Comparison of ENCODE assay signal across 22 mouse cellular contexts in genomic region chr2:169935642-169936041, GRCm38 (mm10).
A peak's percentile ranks its signal among the peaks of the same experiment; 100 is the strongest.
DNase-seq lines count a peak whose midpoint lies in the region; ATAC-seq and TF ChIP-seq lines count a peak whose summit lies in the region.
"Had no signal": no experiment of that assay in that cellular context is flagged by ENCODE, and none has a peak within 500 bp of the region (broad histone marks: within the 10 kb centered on the region; RNA-seq: fewer than 3 reads in every experiment).

No protein-coding gene starts in this region.

- H3K9me3 ChIP-seq in lung, embryonic 14.5 days (ENCODE audit: low read depth, low read length), result no peaks in the 10 kb centered on the region
- H3K9me3 ChIP-seq: embryonic facial prominence, embryonic 15.5 days; forebrain, embryonic 15.5 days; heart, embryonic 12.5 days; hindbrain, embryonic 15.5 days had no signal

- H3K4me2 ChIP-seq in lung, embryonic 14.5 days, result no peak overlapping the region
- H3K4me2 ChIP-seq: embryonic facial prominence, embryonic 15.5 days; forebrain, embryonic 15.5 days; heart, embryonic 12.5 days; hindbrain, embryonic 15.5 days had no signal

- intact Hi-C loops in left cerebral cortex, postnatal 25 days (cut with DNase I), result no loop called here

- no peak for ATAC-seq in lung, embryonic 14.5 days (ENCODE audit: insufficient read depth)
- ATAC-seq: activated CD4-positive, CD25-positive, alpha-beta regulatory T cell, adult 4 months; CD4-positive, CD25-positive, alpha-beta regulatory T cell, adult 4 months; forebrain, embryonic 15.5 days; intestine, embryonic 16.5 days had no signal

- TF ChIP-seq CTCF in lung, embryonic 14.5 days (IDR thresholded peaks at IDR 0.05; ENCODE audit: low read depth), result no peak
- TF ChIP-seq CTCF in lung, adult 2 months (IDR thresholded peaks at IDR 0.05; ENCODE audit: insufficient read depth, low read length), result no peak

- DNase-seq in lung, embryonic 14.5 days, result peak; percentile 36
- no peak for DNase-seq in lung, adult 2 months
- peak; percentile 19 for DNase-seq in R1 (ENCODE audit: low read depth, low spot score)
- peak; percentile 38 for DNase-seq in forelimb bud, embryonic 11.5 days (ENCODE audit: low read depth, low spot score)
- DNase-seq in left cerebral cortex, postnatal 25 days (ENCODE audit: low spot score in 2 of 2), result no peak
- DNase-seq in layer of hippocampus, adult 11-12 months (ENCODE audit: low spot score), result no peak
- DNase-seq: adrenal gland, postnatal 25 days; B cell, adult 2 months; cerebellum, adult 2 months; cerebellum, postnatal 10 days; embryo, embryonic 11 days; gastrocnemius, postnatal 10 days; heart, adult 2 months; heart, postnatal 36 days had no signal

- H3K9ac ChIP-seq in lung, embryonic 14.5 days, result no peak overlapping the region
- H3K9ac ChIP-seq: embryonic facial prominence, embryonic 15.5 days; forebrain, embryonic 15.5 days; heart, embryonic 12.5 days; hindbrain, embryonic 15.5 days had no signal

- H3K36me3 ChIP-seq in lung, embryonic 14.5 days (ENCODE audit: insufficient read depth), result no peaks in the 10 kb centered on the region
- H3K36me3 ChIP-seq: embryonic facial prominence, embryonic 15.5 days; forebrain, embryonic 15.5 days; G1E; heart, embryonic 12.5 days; hindbrain, embryonic 15.5 days had no signal

- no peak overlapping the region for H3K4me3 ChIP-seq in lung, embryonic 14.5 days (ENCODE audit: low read depth, low read length)
- no peak overlapping the region for H3K4me3 ChIP-seq in lung, adult 2 months (replicated peaks; ENCODE audit: extremely low read depth, low read depth, low read length)
- H3K4me3 ChIP-seq: embryonic facial prominence, embryonic 15.5 days; forebrain, embryonic 15.5 days; heart, adult 2 months; heart, embryonic 12.5 days; hindbrain, embryonic 15.5 days had no signal

- H3K27ac ChIP-seq in lung, embryonic 14.5 days (ENCODE audit: low read depth), result no peak overlapping the region
- H3K27ac ChIP-seq: embryonic facial prominence, embryonic 15.5 days; forebrain, embryonic 15.5 days; heart, adult 2 months; hindbrain, embryonic 15.5 days had no signal

- no peaks in the 10 kb centered on the region for H3K4me1 ChIP-seq in lung, embryonic 14.5 days (ENCODE audit: insufficient read depth)
- H3K4me1 ChIP-seq in lung, adult 2 months (ENCODE audit: control insufficient read depth, insufficient read depth, low read length), result no peaks in the 10 kb centered on the region
- H3K4me1 ChIP-seq: embryonic facial prominence, embryonic 15.5 days; forebrain, embryonic 15.5 days; hindbrain, embryonic 15.5 days had no signal

- TF ChIP-seq POLR2A in lung, adult 2 months (IDR thresholded peaks at IDR 0.05; ENCODE audit: borderline replicate concordance, extremely low read depth, low read depth, low read length), result no peak

- WGBS in lung, embryonic 14.5 days, result 50% methylated on average over 6 of the region's 6 CpGs
- WGBS in lung, adult 2 months, result 71% methylated on average over 6 of the region's 6 CpGs

- no peaks in the 10 kb centered on the region for H3K27me3 ChIP-seq in lung, embryonic 14.5 days (ENCODE audit: insufficient read depth, low read length)
- H3K27me3 ChIP-seq: embryonic facial prominence, embryonic 15.5 days; forebrain, embryonic 15.5 days; hindbrain, embryonic 15.5 days had no signal

Comparison
In these comparisons a context has a peak if more than half of its experiments do, and no peak if none do; other contexts are left out.
1. DNase-seq: peak in lung, embryonic 14.5 days (single experiment), R1 (single experiment) and forelimb bud, embryonic 11.5 days (single experiment); none in lung, adult 2 months (single experiment), left cerebral cortex, postnatal 25 days (0 of 2) and layer of hippocampus, adult 11-12 months (single experiment).